Mouse (Mus musculus) A20 (cell line): ENCODE data around the gene Parp16.

Source experiments
- DNase-seq: peaks from one replicate; pipeline ENCODE4 v3.0.0-alpha.2; 2011; ENCODE audit warnings: low read depth, low spot score

The Parp16 gene

GRCm38 (mm10) chr9:65195053-65195452 is at the start of gene Parp16:
Gene Parp16 (plus strand): TSS chr9:65195353.
- DNase-seq: no peak

DNA sequence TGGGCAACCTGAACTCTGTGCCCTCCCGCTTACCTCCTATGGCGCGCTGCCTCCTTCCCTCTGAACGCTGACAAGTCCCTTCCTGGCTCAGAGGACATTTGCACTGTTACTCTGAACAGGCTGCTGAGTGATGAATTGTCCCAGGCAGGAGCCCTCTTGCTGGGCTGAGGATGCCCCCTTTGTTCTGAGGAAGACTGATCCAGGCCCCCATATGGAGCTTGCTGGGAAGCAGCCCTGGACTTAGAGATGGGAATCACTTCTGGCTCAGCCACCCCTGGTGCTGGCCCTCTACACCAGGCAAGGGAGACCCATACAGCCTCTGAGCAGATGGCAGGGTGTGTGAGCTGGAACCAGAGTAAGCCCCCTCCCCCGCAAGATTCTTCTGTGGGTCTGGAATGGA is 49.2 kb upstream of the Parp16 start:
- DNase-seq: no peak

DNA sequence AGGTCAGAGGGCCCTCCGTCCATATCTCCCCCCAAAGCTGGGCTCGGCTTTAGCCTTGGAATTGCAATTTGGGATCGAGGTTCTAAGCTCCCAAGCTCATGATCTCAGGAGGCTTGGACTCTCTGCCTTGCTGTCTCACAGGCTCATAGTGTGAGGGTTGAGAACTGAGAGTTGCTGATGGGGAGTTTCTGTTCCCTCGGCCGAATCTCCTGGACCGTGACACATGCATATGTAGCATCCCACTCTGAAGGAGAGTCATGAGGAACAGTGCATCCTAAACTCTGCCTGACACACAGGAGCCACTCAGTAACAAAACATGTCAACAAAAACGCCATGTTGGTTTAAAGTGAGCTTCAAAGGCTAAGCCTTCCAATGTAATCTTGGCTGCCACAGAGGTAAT is 46.6 kb upstream of the Parp16 start:
- DNase-seq: peak; percentile 40

- DNase-seq: no peak
Measured at GRCm38 (mm10) chr9:65152711-65153330, 42.3 kb upstream of the Parp16 start.

DNA sequence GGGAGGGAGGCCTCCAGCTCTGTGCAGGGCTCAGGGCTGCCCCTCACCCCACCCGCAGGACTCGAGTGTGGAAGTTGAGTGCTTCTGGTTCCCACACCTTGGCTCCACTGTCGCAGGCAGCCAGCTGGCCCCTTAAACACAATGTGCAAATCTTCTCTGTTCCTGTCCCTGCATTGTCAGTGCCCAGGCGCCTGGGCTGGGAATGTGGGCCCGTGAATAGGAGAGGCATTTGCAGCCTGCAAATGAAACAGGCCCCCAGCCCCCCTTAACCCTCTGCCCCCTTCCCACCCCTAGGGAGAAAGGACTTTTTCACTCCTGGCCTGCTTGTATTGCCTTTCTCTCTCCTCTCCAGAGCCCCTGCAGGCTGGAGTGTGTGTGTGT is 41.8 kb upstream of the Parp16 start:
- no peak for DNase-seq

DNA sequence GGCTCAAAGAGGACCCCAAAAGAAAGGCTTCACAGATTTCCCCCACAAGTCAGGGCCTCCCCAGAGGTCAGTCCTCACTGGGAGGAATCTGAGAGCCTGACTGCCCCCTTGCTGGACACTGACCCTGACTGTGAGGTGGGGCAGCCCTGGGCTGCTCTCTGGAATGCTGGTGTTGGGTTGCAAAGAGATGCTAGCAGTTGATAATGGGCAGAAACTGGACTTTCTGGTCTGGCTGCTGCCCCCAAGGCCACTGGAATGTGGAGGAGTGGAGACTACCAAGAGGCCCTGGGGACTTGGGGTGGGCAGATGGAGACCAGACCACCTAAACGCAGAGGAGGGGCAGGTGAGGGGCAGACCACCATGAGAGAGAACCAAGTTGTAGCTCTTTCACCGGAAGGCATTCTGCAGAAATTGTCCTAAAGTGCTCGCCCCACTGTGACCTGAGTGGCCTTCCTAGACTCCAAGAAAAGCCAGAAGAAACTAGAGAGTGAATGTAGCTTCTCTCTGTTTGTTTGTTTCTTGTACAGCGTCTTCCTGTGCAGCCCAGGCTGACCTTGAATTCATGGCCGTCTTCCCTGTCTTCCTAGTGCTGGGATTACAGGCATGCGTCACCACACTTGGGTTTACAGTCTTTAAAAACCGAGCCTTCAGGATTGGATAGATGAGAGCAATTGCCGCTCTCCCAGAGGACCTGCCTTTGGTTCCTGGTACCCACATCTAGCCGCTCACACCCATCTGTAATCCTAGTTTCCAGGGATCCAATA is 40.3 kb upstream of the Parp16 start:
- no peak for DNase-seq

DNA sequence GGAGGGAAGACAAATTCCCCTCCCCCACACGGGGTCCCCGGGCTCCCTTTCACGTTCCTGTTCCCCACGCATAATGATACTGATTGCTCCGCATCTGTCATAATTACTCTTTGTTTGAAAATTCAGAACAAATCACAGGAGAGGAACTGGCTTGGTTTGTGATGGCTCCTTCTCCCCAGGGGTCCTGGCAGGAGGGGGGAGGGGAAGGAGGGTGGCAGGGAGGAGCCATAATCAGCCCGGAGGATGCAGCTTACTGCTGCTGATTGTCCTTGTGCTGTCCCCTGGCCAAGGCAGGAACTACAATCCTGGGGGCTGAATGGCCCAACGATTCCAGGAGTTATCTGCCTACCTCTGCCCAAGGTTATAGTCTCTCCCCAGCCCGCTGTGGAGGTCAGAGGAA is 38.5 kb upstream of the Parp16 start:
- no peak for DNase-seq

- no peak for DNase-seq
Measured at GRCm38 (mm10) chr9:65157631-65158030, 37.5 kb upstream of the Parp16 start.

GRCm38 (mm10) chr9:65161188-65161587 is 34.0 kb upstream of the Parp16 start:
- DNase-seq: no peak

- DNase-seq: no peak
Measured at GRCm38 (mm10) chr9:65161881-65162280, 33.3 kb upstream of the Parp16 start.

GRCm38 (mm10) chr9:65162711-65163639 is 32.2 kb upstream of the Parp16 start:
- DNase-seq: no peak

GRCm38 (mm10) chr9:65164870-65165269 is 30.3 kb upstream of the Parp16 start:
- DNase-seq: peak; percentile 50

DNA sequence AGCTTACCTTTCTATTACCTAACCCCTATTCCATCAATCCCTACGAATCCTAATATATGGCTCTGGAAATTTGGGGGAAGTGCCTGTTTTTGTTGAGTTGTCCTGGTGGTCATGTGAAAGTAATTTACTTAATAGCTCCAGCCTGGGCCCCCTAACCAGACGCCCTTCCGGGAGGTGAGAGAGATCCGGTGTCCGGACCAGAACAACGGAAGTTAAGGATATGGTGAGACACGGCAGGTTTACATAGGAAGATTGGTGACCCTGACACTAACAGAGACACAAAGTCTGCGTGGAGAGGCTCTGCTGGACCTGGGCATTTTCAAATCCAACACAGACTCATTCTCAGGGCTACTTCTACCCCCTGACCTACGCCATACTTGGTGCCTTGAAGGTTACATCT is 28.8 kb upstream of the Parp16 start:
- DNase-seq: no peak

DNA sequence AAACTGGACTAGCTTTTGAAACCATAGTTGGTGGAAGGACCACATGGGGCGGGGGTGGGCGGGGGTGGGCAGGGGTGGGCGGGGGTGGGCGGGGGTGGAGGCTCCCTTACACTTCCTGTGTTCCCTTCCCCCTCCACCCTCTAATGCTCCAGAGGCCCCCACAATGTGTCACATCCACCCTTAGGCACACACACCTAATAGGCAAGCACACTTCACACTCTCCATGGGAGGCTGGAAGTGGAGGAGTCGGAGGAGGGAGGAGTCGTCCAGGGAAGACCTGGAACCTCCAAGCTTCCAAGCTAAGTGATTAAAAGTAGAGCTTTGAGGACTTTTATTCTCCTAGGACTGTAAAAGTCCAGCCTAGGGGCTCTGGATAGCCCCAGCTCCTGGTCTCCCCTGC is 26.6 kb upstream of the Parp16 start:
- no peak for DNase-seq

DNA sequence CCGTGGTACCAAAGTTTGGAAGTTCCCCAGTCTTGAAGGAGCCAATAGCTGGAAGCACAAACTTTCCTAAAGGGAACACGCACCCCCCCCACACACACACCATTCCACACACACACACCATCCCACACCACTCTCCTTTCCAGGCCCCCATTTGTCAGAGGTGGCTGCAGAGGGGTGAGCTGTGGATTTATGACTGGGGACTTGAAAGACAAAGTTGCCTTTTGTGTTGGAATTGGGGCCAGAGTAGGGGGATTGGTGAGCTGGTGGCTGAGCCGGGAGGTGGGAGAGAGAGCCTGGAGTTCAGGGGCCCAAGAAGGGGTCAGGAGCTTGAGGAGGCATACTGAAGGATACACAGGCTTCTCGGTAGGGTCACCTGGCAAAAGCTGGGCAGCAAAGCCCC is 26.2 kb upstream of the Parp16 start:
- no peak for DNase-seq

DNA sequence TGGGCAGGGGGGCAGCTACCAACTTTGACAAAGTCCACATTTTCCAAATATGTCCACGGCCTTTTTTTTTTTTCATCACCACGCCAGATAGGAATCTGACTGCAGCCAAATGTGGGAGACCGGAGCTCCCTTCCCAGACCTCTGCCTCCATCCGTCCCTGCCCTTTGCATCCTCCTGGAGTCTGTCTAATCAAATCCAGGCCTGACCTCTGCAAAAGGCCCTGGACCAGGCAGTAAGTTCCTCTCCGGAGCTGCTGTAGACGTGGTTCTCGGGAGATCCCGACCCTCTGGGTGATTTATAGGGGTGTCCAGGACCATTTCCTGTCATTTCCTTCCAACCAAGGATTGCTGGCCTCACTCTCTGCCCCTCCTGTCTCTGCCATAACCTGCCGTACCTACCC is 22.5 kb upstream of the Parp16 start:
- DNase-seq: no peak

DNA sequence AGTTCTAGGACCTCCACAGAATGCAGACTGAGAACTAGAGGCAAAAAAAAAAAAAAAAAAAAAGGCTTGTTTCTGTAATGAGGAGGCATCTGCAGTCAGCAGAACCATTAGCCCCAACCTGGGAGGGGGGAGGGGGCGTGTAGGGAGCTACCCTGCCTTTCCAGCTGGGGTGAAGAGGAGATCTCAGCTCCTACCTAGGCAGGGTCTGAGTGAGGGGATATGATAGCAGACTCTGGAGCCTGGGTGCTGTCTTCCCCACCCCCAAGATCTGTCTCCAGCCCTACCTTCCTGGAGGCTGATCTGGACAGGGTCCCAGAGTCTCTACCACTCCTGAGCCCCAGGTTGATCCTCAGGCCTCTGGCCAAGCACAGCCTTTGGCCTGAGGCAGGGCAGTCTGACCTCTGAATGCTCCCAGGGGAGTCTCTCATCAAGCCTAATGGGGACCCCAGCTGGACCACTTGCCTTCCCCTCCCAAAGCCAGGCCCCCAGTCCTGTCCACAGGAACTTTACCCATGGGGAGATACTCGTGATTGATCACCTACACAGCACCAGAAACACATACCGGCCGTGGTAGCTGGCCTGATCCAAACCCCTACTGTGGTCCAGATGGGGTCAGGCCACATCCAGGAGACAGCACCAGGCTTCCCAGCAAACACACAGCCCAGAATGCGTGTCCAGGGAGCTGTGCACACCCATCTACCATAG is 19.8 kb upstream of the Parp16 start:
- DNase-seq: peak; percentile 49

DNA sequence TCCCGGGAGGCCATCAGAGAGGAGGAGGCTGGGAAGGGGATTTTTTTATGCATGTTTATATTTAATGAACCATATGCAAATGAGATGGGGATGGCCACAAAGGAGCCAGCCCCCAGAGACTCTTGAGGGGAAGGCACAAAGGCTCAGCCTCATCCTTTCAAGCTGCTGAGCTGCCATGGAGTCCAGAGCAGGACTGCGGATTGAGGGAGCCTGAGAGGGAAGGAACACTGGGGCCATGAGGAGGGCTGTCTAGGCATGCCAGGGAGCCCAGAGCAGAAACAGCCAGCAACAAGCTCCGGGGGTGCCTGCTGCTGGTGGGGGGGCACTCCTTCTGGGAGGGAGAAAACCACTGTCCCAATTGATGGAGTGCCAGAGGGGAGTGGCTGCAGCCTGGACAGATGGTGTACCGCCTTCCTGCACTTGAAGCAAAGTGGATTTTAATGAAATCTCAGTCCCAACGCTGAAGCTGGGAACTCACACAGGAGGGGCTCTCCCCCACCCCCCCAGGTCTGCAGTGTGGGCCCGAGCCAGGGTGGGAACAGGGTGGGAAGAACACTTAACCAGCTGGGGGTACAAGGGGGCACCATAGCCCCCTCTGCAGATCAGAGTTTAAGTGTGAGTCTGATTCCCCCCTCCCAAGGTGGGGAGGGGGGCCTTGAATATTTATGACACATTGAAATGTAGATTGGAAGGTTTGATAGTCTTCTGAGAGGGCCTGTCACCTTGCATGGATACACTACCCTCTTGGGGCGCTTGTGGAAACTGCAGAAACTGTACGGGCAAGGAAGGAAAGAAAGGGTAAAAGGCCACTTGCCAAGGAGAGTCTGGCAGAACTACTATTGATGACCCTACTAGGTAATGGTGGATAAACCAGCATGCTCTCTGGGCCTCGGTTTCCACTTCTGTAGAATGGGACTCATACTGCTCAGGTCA is 18.9 kb upstream of the Parp16 start:
- peak; percentile 52 for DNase-seq

DNA sequence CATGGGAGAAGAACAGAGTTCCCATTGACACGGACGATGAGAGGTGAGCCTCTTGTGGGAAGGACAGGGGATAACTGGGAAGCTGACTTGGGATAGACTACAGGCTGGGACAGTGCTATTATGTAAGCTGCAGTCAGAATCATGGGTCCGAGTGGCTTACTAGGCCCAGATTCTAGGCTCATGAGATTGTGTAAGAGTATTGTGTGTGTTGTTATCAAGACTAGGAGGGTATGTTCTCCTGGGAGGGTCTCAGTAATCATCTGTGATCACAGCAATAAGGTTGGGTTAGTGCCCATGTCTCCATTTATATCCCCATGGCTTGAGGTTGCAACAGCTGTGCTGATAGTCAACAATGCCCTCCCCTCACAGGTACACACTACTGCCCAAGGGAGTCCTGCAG is 17.7 kb upstream of the Parp16 start:
- DNase-seq: no peak

GRCm38 (mm10) chr9:65177912-65178311 is 17.2 kb upstream of the Parp16 start:
- no peak for DNase-seq
